Mouse (Mus musculus) ES-Bruce4 (cell line): ENCODE measurements around the gene Upk1b.
A peak's percentile ranks its signal among the peaks of the same experiment; 100 is the strongest.

Experiments used
- CTCF ChIP-seq: IDR thresholded peaks from one replicate; pipeline ENCODE4 v1.8.1; 2011; ENCODE audit warnings: low read depth, low read length
- EP300 ChIP-seq: IDR thresholded peaks from 2 replicates; pipeline ENCODE4 v1.6.1; 2011; ENCODE audit warnings: low read depth, low read length; ENCODE audit not compliant: insufficient read depth
- POLR2A ChIP-seq: IDR thresholded peaks from one replicate; pipeline ENCODE4 v1.8.1; 2011; ENCODE audit warnings: low read length; ENCODE audit not compliant: insufficient read depth

DNA sequence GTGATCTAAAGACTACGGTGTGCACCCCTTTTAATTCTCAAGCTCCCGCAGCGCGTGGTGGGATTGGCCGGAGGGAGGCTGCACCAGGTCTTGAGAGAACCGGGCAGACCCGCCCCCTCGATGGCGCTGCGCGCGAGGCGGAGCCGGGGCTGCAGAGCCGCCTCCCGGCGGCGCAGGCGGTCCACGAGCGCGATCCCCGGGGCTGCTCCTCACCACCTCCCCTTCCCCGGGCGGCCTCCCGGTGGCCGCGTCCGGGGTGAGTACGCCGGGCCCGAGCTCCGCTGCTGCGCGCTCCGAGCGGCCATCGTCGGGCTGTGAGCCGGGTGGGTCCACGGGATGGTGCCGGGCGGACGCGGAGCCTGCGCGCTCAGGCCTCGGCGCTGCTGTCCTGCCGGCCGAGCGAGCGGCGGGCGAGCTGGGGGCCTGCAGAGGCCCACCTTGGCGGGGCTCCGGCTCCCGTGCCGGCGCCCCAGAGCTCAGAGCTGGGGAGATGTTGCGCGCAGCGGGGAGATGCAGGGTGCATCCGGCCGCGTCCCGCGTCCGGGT, 57.9 kb downstream of the Upk1b start, which contains the start of gene B4galt4:
- no peak for TF ChIP-seq CTCF
- TF ChIP-seq EP300, result no peak
- peak; percentile 18 for TF ChIP-seq POLR2A
